Mouse (Mus musculus) cerebellum, postnatal 14 days (tissue): ENCODE data around the gene Cyp46a1.
A peak's percentile ranks its signal among the peaks of the same experiment; 100 is the strongest.

Experiments used
- DNase-seq, 2 experiments: peaks; one replicate each; pipeline ENCODE4 v3.0.0; 2021; ENCODE audit warnings: mixed read lengths in 2 of 2

Gene Cyp46a1

GRCm38 (mm10) chr12:108311741-108312290 is 22.4 kb upstream of the Cyp46a1 start:
- no peak for DNase-seq

DNA sequence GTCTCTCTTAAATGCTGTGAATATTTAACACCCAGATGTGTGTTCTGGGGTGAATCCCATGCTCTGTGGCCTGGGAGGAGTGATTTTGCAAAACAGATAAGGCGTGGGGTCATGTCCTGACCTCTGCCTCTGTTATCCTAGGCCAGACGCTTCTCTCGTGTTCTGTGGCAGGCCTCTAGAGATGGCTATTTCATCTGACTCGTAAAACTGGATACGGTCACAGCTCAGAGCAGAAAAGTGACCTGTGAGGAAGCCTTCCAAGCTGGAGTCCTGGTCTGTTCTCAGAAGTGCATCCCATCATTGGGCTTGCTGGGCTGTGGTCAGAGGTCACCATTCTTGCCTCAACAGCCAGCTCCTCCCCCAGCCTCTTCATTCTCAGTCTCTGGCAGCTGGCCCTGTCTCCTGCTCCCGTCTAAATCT is 21.7 kb upstream of the Cyp46a1 start:
- DNase-seq: no peak

DNA sequence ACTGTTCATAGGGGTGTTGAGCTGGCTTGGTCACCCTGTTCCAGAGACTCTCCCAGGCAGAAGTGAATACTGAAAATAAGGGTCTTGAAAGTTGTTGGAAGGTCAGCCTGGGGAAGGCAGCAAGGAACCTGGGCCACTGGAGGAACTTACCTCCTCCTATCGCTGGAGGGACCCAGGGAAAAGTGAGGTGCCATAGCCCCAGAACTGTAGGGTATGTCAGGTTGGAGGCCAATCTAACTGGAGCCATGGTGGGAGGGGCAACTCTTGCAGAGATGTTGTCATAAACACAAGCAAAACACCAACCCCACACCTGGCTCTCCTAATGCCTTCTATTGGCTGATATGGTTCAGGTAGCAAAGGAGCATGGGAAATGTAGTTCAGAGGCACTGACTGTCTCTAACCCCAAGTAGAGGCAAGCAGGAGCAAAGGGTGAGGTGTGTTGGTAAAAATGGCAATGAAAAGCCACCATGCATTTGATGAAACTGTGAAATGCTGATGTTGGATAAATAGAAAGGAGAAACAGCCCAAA is 20.9 kb upstream of the Cyp46a1 start:
- DNase-seq: no peak

GRCm38 (mm10) chr12:108315818-108316217 is 18.4 kb upstream of the Cyp46a1 start:
- DNase-seq: no peak

DNA sequence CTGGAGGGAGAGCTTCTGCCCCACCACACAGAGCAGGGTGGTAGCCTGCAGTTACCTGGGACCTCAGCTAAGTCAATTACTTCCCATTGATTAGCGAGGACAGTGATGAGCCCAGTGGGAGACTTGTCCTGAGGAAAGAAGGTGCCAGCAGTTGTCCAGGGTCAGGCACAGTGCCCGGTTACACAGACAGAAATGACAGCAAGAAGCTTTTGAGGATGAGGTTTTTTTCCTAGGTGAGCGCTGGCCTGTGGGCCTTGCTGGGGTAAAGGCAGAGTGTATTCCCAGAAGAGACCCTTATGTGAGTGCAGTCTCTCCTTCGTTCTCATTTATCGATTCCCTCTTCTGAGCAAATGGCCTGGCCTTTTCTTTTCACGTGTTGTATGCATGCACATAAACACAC is 17.5 kb upstream of the Cyp46a1 start:
- DNase-seq: no peak

GRCm38 (mm10) chr12:108317201-108317738 is 16.9 kb upstream of the Cyp46a1 start:
- DNase-seq: no peak

DNA sequence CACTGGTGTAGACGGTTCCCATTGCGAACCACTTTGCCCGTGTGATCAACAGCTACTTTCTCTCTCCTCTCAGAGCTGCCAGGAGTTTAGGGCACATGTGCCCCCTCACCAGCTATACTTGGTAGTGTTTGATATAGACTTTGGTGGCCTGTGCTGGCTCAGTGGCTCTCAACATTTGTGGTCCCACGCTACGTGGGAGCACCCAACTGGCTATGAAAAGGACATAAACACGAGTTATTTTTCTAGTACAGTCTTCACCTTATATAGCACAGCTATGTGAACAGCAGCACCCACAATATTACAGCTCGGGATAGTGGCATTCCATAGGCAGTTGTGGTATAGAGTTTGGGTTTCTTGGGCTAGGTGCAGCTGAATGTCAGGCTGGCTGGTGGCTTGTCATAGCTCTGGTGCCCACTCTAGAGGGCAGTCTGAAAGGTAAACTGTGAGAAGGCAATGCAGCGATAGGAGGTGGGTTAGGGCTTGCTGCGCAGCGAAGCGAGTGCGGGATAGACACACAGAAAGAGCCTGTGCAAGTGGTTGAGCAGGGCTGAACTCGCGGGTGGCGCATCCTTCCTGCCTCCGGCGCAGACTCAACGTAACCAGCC is 16.3 kb upstream of the Cyp46a1 start:
- DNase-seq: no peak

- no peak for DNase-seq
These were observed 15.7 kb upstream of the Cyp46a1 start for GRCm38 (mm10) chr12:108318499-108318898.

- DNase-seq: no peak
These were observed 14.1 kb upstream of the Cyp46a1 start for GRCm38 (mm10) chr12:108320096-108320495.

DNA sequence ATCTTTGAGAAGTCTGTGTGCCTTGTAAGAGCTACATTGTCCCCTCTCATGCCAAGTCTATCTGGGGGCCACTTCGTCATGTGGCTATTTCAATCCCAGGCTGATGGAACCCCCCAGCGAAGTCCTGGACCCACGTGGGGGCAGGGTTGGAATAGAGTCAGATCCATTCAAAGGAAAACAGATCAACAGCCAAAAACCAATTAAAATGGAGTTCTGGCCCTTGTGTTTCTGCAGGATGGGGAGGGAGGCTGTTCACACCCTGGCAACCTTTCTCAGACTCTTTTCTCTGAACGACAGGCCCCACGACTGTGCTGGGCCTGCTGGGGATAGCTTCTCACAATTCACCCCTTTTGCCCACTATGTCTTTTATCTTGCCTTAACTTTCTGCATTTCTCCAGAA is 7.8 kb upstream of the Cyp46a1 start:
- DNase-seq: no peak

DNA sequence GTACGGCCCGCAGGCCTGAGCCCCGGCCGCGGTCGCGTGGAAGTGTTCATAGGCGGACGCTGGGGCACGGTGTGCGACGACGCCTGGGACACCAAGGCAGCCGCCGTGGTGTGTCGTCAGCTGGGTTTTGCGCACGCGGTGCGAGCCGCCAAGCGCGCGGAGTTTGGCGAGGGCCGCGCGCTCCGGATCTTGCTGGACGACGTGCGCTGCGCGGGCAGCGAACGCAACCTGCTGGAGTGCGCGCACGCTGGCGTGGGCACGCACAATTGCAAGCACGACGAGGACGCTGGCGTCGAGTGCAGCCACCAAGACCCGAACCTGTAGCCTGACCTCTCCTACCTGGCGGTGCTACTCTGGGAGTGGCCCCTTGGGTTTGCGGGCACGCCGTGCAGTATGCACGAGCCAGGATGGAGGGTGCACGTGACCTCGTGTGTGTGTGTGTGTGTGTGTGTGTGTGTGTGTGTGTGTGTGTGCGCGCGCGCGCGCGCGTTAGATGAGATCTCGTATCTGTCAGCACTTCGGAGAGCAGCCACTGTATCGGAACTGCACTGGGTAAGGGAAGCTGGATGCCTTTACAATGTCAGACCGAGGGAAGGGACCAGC is 6.2 kb upstream of the Cyp46a1 start:
- DNase-seq: peak; percentile 73 to 84

GRCm38 (mm10) chr12:108333056-108333455 is 1.1 kb upstream of the Cyp46a1 start:
- peak; percentile 90 to 92 for DNase-seq

- no peak for DNase-seq
These were observed 699 bp upstream of the Cyp46a1 start for GRCm38 (mm10) chr12:108333481-108333882.

DNA sequence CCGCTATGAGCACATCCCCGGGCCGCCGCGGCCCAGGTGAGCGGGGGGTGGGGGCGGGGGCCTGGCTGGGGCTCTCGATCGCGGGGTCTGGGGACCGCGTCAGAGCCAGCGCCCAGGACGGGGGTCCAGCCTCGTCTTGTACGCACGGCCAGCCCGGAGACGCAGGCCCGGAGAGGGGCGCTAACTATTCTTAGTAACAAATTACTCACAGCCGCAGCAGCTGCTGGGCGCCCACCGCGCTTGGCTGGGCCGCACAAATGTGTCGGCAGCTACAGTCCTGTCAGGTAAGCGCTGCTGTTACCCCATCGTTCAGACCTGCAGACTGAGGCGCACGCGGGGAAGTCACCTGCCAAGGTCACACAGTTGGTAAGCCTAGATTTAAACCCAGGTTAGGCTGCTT is 348 bp downstream of the Cyp46a1 start:
- DNase-seq: peak in 1 of 2 experiments; percentile 67

DNA sequence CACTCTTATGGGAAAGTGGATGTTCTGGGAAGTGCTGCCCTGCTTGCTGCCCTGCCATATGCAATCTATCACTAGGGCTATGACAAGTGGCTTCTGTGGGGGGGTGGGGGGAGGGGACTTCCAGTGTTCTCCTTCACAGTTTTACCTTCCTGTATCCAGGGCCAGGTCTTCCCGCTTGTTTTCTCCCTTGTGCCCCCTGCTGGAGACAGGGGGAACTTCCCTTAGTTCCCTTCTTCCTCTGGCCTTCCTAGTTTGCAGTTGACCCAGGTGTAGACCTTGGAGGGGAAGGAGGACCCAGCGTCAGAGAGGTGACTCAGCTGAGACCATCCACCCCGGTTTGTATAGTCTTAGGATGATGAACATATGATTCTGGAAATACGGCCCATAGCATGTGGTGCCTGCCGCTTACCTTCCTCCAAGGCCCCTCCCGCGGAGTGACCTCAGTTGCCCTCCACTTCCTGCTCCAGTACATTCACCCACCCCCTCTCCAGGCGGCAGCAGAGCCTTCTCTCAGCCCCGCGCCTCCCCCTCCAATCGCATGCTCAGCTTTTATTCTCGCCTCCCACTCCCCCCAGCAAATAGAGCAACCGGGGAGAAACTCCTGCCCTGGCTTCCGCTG is 4.5 kb downstream of the Cyp46a1 start:
- peak; percentile 59 to 77 for DNase-seq

GRCm38 (mm10) chr12:108348151-108348550 is 14.0 kb downstream of the Cyp46a1 start:
- no peak for DNase-seq

- DNase-seq: peak; percentile 58 to 72
These were observed 14.8 kb downstream of the Cyp46a1 start for GRCm38 (mm10) chr12:108349026-108349425.

DNA sequence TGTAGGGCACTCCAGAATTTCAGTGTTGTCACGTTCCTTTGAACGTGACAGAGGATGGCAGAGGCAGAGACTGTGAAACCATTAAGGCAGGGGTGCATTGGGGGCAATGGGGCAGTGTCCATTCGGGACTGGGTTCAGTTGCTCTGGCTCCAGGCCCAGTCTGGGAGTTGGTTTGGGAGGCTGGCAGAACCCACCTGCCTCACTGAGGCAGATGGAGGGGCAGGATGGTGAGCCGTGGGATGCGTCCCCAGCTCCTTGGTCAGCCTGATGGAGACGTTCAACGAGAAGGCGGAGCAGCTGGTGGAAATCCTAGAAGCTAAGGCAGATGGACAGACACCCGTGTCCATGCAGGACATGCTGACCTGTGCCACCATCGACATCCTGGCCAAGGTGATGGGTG is 16.8 kb downstream of the Cyp46a1 start:
- DNase-seq: peak; percentile 45 to 71

GRCm38 (mm10) chr12:108352371-108353136 is 18.4 kb downstream of the Cyp46a1 start:
- DNase-seq: peak; percentile 55 to 59

- DNase-seq: peak; percentile 96 to 98
These were observed 20.1 kb downstream of the Cyp46a1 start for GRCm38 (mm10) chr12:108354284-108354683.

GRCm38 (mm10) chr12:108355271-108355670 is 21.1 kb downstream of the Cyp46a1 start:
- DNase-seq: peak; percentile 78 to 88

DNA sequence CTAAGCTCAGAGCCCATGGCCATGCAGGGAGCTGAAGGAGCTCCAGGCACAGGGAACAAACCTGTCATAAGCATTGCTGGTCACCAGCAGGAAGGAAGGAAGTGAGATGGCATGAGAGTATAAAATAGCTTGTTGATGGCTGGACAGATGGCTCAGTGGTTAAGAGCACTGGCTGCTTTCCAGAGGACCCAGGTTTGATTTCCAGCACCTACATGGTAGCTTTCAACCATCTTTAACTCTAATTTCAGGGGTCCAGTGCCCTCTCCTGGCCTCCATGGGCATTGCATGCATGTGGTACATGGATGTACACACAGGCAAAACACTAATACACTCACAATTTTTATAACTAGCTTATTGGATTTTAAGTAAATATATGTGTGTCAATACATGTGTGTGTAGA is 21.8 kb downstream of the Cyp46a1 start:
- DNase-seq: peak; percentile 50 to 63

DNA sequence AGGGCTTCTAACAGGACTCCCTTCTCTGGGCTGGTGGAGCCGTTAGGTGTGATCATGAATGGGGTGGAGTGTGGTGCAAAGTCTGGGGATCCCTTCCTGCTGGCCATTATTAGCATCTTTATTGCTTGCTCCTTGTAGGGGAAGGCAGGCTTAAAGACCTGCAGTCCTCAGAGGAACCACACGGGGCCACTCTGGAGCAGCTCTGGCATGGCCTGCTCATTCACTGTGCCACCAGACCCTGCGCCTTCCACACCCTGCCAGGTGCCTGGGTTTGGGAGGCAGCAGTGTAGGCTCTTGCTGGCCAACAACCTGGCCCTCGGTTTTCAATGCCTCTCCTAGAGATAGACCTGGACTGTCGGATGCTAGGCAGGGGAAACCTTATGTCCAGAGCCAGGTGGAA is 29.6 kb downstream of the Cyp46a1 start:
- DNase-seq: peak; percentile 98
